9 mouse cellular contexts compared by ENCODE assay signal in the genomic region with DNA sequence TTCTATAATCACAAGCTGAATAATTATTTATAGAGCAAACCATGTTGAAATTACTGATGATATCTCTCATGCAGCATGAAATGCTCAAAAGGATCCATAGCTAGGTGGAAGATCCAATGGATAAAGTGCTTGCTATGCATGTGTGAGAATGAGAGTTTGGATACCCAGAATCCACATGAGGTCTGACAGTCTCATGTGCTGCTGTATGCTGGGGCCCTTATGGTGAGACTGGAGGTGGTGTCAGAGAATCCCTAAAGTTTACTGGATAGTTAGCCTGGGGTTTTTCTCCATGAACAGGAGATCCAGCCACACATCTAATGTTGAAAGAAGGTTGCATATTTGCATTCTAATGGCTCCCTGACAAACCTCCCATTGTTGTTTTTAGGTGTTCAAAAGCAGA. TPM values are rescaled to one million over a fixed set of nuclear protein-coding genes. Genes with fewer than 3 reads are reported as not detected.
DNase-seq lines count a peak whose midpoint lies in the region.
"Had no signal": no experiment of that assay in that cellular context is flagged by ENCODE, and none has a peak within 500 bp of the region (broad histone marks: within the 10 kb centered on the region; RNA-seq: fewer than 3 reads in every experiment).

No protein-coding gene starts in this region.

- DNase-seq in gastrocnemius, adult 18-20 months (ENCODE audit: low spot score), result peak; percentile 4
- DNase-seq in heart, adult 11 months, result peak; percentile 92
- peak; percentile 19 for DNase-seq in kidney, adult 11 months
- peak; percentile 3 for DNase-seq in testis, postnatal 14 days (ENCODE audit: low spot score)
- DNase-seq in urinary bladder, postnatal 14 days (ENCODE audit: low spot score), result peak; percentile 2

RNA-seq across cellular contexts. Expression of gene 4930467E23Rik, which starts 22.4 kb away (rescaled TPM):
- total RNA-seq in gastrocnemius, adult 18-20 months (2021), result not detected
- total RNA-seq: adrenal gland, adult 18-20 months; CH12.LX; ES-E14; MEL had no signal

Comparison
In these comparisons a context has a peak if more than half of its experiments do, and no peak if none do; other contexts are left out.
1. Peak in every context shown above with its lines: DNase-seq.
2. DNase-seq: peak in every context shown above with its lines; median percentile 92 in heart, adult 11 months; 19 in kidney, adult 11 months; 4 in gastrocnemius, adult 18-20 months; 3 in testis, postnatal 14 days; 2 in urinary bladder, postnatal 14 days.